Mouse (Mus musculus): ENCODE results near the gene Zbtb8a.

Zbtb8a gene

GRCm38 (mm10) chr4:129335216-129336074, 42.5 kb downstream of the Zbtb8a start, which contains the start of the genes Rbbp4 and Zbtb8os:
Rbbp4 (minus strand) TSS chr4:129335370.
Zbtb8os (plus strand) TSS chr4:129335695.
- CTCF ChIA-PET = no interaction called here

GRCm38 (mm10) chr4:129334677-129335215, 43.2 kb downstream of the Zbtb8a start:
- CTCF ChIA-PET = interaction anchor here (0.7 kb wide), 1 partner anchor 10 kb away, joined by 7 read pairs; no protein-coding TSS in a partner anchor

- CTCF ChIA-PET = no interaction called here
Observed at GRCm38 (mm10) chr4:129332846-129333245, 45.1 kb downstream of the Zbtb8a start.

- CTCF ChIA-PET = no interaction called here
Observed at GRCm38 (mm10) chr4:129326191-129326590, 51.7 kb downstream of the Zbtb8a start.

GRCm38 (mm10) chr4:129324756-129325155, 53.2 kb downstream of the Zbtb8a start:
- CTCF ChIA-PET = interaction anchor here (0.6 kb wide), 1 partner anchor 10 kb away, joined by 7 read pairs; no protein-coding TSS in a partner anchor

- CTCF ChIA-PET = interaction anchor here (0.7 kb wide), 1 partner anchor 33 kb away, joined by 9 read pairs; no protein-coding TSS in a partner anchor
Observed at GRCm38 (mm10) chr4:129323491-129323890, 54.4 kb downstream of the Zbtb8a start.

- CTCF ChIA-PET = no interaction called here
Observed at GRCm38 (mm10) chr4:129322042-129322441, 55.9 kb downstream of the Zbtb8a start.

GRCm38 (mm10) chr4:129320876-129321275, 57.0 kb downstream of the Zbtb8a start:
- CTCF ChIA-PET = interaction anchor here (0.6 kb wide), 1 partner anchor 515 kb away, joined by 4 read pairs; no protein-coding TSS in a partner anchor

GRCm38 (mm10) chr4:129313886-129314285, 64.0 kb downstream of the Zbtb8a start:
- CTCF ChIA-PET = no interaction called here

- CTCF ChIA-PET = interaction anchor here (0.7 kb wide), 1 partner anchor 32 kb away, joined by 3 read pairs; no protein-coding TSS in a partner anchor
Observed at GRCm38 (mm10) chr4:129307936-129308335, 70.0 kb downstream of the Zbtb8a start.

GRCm38 (mm10) chr4:129304306-129304705, 73.6 kb downstream of the Zbtb8a start:
- CTCF ChIA-PET = no interaction called here

GRCm38 (mm10) chr4:129303816-129304215, 74.1 kb downstream of the Zbtb8a start:
- CTCF ChIA-PET = no interaction called here
